In the genomic region with DNA sequence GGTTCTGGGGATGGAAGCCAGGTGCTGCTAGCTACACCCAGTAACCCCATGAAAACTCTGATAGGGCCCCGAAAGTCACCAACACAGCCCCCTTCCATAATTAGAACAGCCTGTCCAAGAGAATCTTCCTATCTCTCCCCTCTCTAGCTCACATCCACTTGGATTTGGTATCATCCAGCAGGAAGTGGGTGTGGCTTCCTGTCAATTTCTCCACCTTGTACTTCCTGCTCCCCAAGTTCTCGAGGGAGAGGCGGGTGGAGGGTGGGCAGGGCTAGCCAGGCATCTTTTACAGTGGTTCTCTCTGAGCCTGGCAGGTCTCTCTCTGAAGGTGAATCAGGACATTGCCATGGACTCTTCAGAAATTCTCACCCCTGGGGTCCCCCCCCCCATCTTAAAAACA, we compare ENCODE assay signal across 11 mouse cellular contexts. TPM values are rescaled to one million over a fixed set of nuclear protein-coding genes. Genes with fewer than 3 reads are reported as not detected.
DNase-seq lines count a peak whose midpoint lies in the region; ATAC-seq and TF ChIP-seq lines count a peak whose summit lies in the region.
"Had no signal": no experiment of that assay in that cellular context is flagged by ENCODE, and none has a peak within 500 bp of the region (broad histone marks: within the 10 kb centered on the region; RNA-seq: fewer than 3 reads in every experiment).

No protein-coding gene starts in this region.

- no peak for ATAC-seq in liver, embryonic 13.5 days (ENCODE audit: low read depth)
- ATAC-seq: activated CD4-positive, CD25-positive, alpha-beta regulatory T cell, adult 4 months had no signal

- intact Hi-C loops in left cerebral cortex, postnatal 25 days (cut with DNase I), result no loop called here

- no peaks in the 10 kb centered on the region for H3K27me3 ChIP-seq in thymus, adult 2 months (ENCODE audit: control insufficient read depth, insufficient read depth, low read length)
- no peaks in the 10 kb centered on the region for H3K27me3 ChIP-seq in liver, embryonic 13.5 days
- H3K27me3 ChIP-seq: stomach, embryonic 15.5 days had no signal

- peak overlapping the region; percentile 68; the same call in 1 of the 2 replicates for H3K27ac ChIP-seq in thymus, adult 2 months (ENCODE audit: control insufficient read depth, insufficient read depth, low read length)
- H3K27ac ChIP-seq in liver, embryonic 13.5 days, result peak overlapping the region; percentile 86
- H3K27ac ChIP-seq: stomach, embryonic 15.5 days had no signal

- H3K9ac ChIP-seq in liver, embryonic 13.5 days, result no peak overlapping the region
- H3K9ac ChIP-seq: stomach, embryonic 15.5 days had no signal

- DNase-seq in adrenal gland, adult 2 months, result peak; percentile 27
- no peak for DNase-seq in adrenal gland, adult (ENCODE audit: inconsistent age in 2 of 2, low spot score in 1 of 2)
- DNase-seq in thymus, adult 2 months, result peak; percentile 16
- no peak for DNase-seq in thymus, postnatal 10 days (ENCODE audit: low spot score in 2 of 2)
- DNase-seq in liver, embryonic 13.5 days, result no peak
- DNase-seq in right cerebral cortex, postnatal 36 days (ENCODE audit: low spot score in 2 of 2), result no peak
- no peak for DNase-seq in left cerebral cortex, postnatal 25 days (ENCODE audit: low spot score in 2 of 2)
- DNase-seq in right cerebral cortex, adult 18-20 months, result no peak
- DNase-seq: gastrocnemius, postnatal 25 days had no signal

- WGBS in thymus, adult 2 months, result 35% methylated on average over 3 of the region's 3 CpGs
- 36% methylated on average over 3 of the region's 3 CpGs for WGBS in liver, embryonic 13.5 days (ENCODE audit: insufficient replicate concordance)

- H3K4me2 ChIP-seq in liver, embryonic 13.5 days, result no peak overlapping the region
- H3K4me2 ChIP-seq: stomach, embryonic 15.5 days had no signal

- TF ChIP-seq POLR2A in thymus, adult 2 months (IDR thresholded peaks at IDR 0.05; ENCODE audit: control insufficient read depth, extremely low read depth, insufficient read depth, low read length, poor library complexity), result no peak

- no peak overlapping the region for H3K4me3 ChIP-seq in thymus, adult 2 months (ENCODE audit: control insufficient read depth, insufficient read depth, low read length)
- H3K4me3 ChIP-seq in liver, embryonic 13.5 days (replicated peaks), result no peak overlapping the region
- H3K4me3 ChIP-seq: stomach, embryonic 15.5 days had no signal

- no peaks in the 10 kb centered on the region for H3K9me3 ChIP-seq in liver, embryonic 13.5 days (replicated peaks)
- H3K9me3 ChIP-seq: stomach, embryonic 15.5 days had no signal

- peaks cover 19% of the 10 kb centered on the region for H3K4me1 ChIP-seq in thymus, adult 2 months (replicated peaks; ENCODE audit: control insufficient read depth, insufficient read depth, low read length)
- H3K4me1 ChIP-seq in liver, embryonic 13.5 days (replicated peaks), result peaks cover 32% of the 10 kb centered on the region
- H3K4me1 ChIP-seq: stomach, embryonic 15.5 days had no signal

- no peaks in the 10 kb centered on the region for H3K36me3 ChIP-seq in thymus, adult 2 months (ENCODE audit: control insufficient read depth, insufficient read depth, low read length)
- H3K36me3 ChIP-seq in liver, embryonic 13.5 days, result no peaks in the 10 kb centered on the region
- H3K36me3 ChIP-seq: stomach, embryonic 15.5 days had no signal

- TF ChIP-seq CTCF in thymus, adult 2 months (IDR thresholded peaks at IDR 0.05; ENCODE audit: borderline replicate concordance, control insufficient read depth, extremely low read depth, insufficient read depth, low read length, poor library complexity), result no peak

RNA-seq across cellular contexts. Expression of a gene that starts 35.7 kb away (rescaled TPM):
- total RNA-seq in adrenal gland, adult 2 months (2021), result 100 to 1,000 TPM; 274 to 532 TPM
- polyA plus RNA-seq in adrenal gland, adult 2 months (2012; rRNA removed), result 8.2 and 12.0 TPM in 2 replicates
- polyA plus RNA-seq in thymus, adult 2 months (2012; rRNA removed), result 35.4 and 48.0 TPM in 2 replicates
- 66.1 and 85.7 TPM in 2 replicates for polyA plus RNA-seq in liver, embryonic 13.5 days (2015; fragmentation: Nextera tagmentation; extraction: Ambion mirVana)
- 100 to 1,000 TPM; 154 to 182 TPM for total RNA-seq in left cerebral cortex, postnatal 25 days (2021)

Comparison
In these comparisons a context has a peak if more than half of its experiments do, and no peak if none do; other contexts are left out.
1. DNase-seq: peak in adrenal gland, adult 2 months (single experiment) and thymus, adult 2 months (single experiment); none in adrenal gland, adult (0 of 2), thymus, postnatal 10 days (0 of 2), liver, embryonic 13.5 days (single experiment), right cerebral cortex, postnatal 36 days (0 of 2), left cerebral cortex, postnatal 25 days (0 of 2) and right cerebral cortex, adult 18-20 months (single experiment).